Mouse (Mus musculus) neural tube, embryonic 11.5 days (tissue): Measurements from ENCODE around the gene Fzd7. TPM values are rescaled to one million over a fixed set of nuclear protein-coding genes. Genes with fewer than 3 reads are reported as not detected.

Experiments used
- ATAC-seq: fragments of 200-750 bp; cut with Nextera tagmentation; 2 replicates; pipeline ENCODE4 v1.8.0; 2017; ENCODE audit warnings: moderate number of reproducible peaks, mild to moderate bottlenecking, moderate TSS enrichment, moderate library complexity; ENCODE audit not compliant: insufficient read depth, low FRiP score, low TSS enrichment
- DNase-seq: peaks from one replicate; pipeline ENCODE4 v3.0.0-alpha.2; 2015; ENCODE audit warnings: low spot score
- H3K27ac ChIP-seq: fragments of 300-500 bp; sonication (generic); 2 replicates; pipeline ENCODE4 v1.5.1; 2014; ENCODE audit warnings: low read depth, mild to moderate bottlenecking, low read length
- H3K27me3 ChIP-seq: fragments of 300-500 bp; sonication (generic); 2 replicates; pipeline ENCODE4 v1.6.1; 2014; ENCODE audit warnings: mild to moderate bottlenecking, low read length, mixed read lengths; ENCODE audit not compliant: control insufficient read depth, insufficient read depth
- H3K36me3 ChIP-seq: fragments of 300-500 bp; sonication (generic); 2 replicates; pipeline ENCODE4 v1.6.1; 2014; ENCODE audit warnings: mild to moderate bottlenecking, low read length, moderate library complexity, mixed read lengths; ENCODE audit not compliant: control insufficient read depth, insufficient read depth
- H3K4me1 ChIP-seq: fragments of 300-500 bp; sonication (generic); 2 replicates; pipeline ENCODE4 v1.6.1; 2014; ENCODE audit warnings: low read length, mixed read lengths; ENCODE audit not compliant: control insufficient read depth, insufficient read depth
- H3K4me2 ChIP-seq: fragments of 300-500 bp; sonication (generic); 2 replicates; pipeline ENCODE4 v1.6.1; 2014; ENCODE audit warnings: low read depth, mild to moderate bottlenecking, moderate library complexity
- H3K4me3 ChIP-seq: fragments of 300-500 bp; sonication (generic); 2 replicates; pipeline ENCODE4 v1.5.1; 2014; ENCODE audit warnings: low read depth, low read length
- H3K9ac ChIP-seq: fragments of 300-500 bp; sonication (generic); 2 replicates; pipeline ENCODE4 v1.6.1; 2014; ENCODE audit warnings: mild to moderate bottlenecking, low read length
- H3K9me3 ChIP-seq: fragments of 300-500 bp; sonication (generic); 2 replicates; pipeline ENCODE4 v1.6.1; 2016; ENCODE audit warnings: low read length; ENCODE audit not compliant: control insufficient read depth
- WGBS: fragments of 180-500 bp; shearing (Covaris S2); extraction: QIAGEN DNeasy Blood & Tissue Kit; methylation state at CpG from one replicate; pipeline ENCODE4 v1.1.7; 2014; 5-methylcytosine and 5-hydroxymethylcytosine counted together
- polyA plus RNA-seq: library from polyadenylated mRNA; unstranded; fragments of >200 nt; fragmentation: Nextera tagmentation; extraction: Ambion mirVana; gene quantifications from 2 replicates; pipeline ENCODE4 v1.2.1, GENCODE M21; 2014

The Fzd7 gene
- polyA plus RNA-seq, result 16.9 and 17.6 TPM in 2 replicates

- Histone ChIP-seq H3K4me1 (peaks cover 18% of the 10 kb centered on the region), H3K4me3 (peak within 1 kb of the TSS; percentile 80), H3K9me3 (no peaks in the 10 kb centered on the region), H3K27me3 (no peaks in the 10 kb centered on the region), H3K9ac (peak within 1 kb of the TSS; percentile 77), H3K4me2 (peak within 1 kb of the TSS; percentile 93), H3K36me3 (no peaks in the 10 kb centered on the region), H3K27ac (peak within 1 kb of the TSS; percentile 84)
- WGBS, result 0% methylated on average over 35 of the region's 35 CpGs
- ATAC-seq (peak; percentile 15; the same call in 1 of the 2 replicates), DNase-seq (no peak)
These were observed at the start of gene Fzd7 for GRCm38 (mm10) chr1:59482331-59482695. Gene Fzd7 (plus strand): TSS chr1:59482424.

- H3K4me1 ChIP-seq, result peaks cover 5% of the 10 kb centered on the region
- no peak overlapping the region for H3K9ac ChIP-seq
- no peaks in the 10 kb centered on the region for H3K9me3 ChIP-seq
- ATAC-seq, result no peak
- H3K27ac ChIP-seq, result no peak overlapping the region
- no peaks in the 10 kb centered on the region for H3K27me3 ChIP-seq
- no peak for DNase-seq
- H3K4me2 ChIP-seq, result no peak overlapping the region
- 80% methylated on average over 6 of the region's 6 CpGs for WGBS
- H3K4me3 ChIP-seq, result no peak overlapping the region
- H3K36me3 ChIP-seq, result no peaks in the 10 kb centered on the region
These were observed 48.9 kb upstream of the Fzd7 start for GRCm38 (mm10) chr1:59433296-59433695.

- Histone ChIP-seq H3K4me1 (peaks cover 8% of the 10 kb centered on the region), H3K27me3 (no peaks in the 10 kb centered on the region), H3K27ac (no peak overlapping the region), H3K9me3 (no peaks in the 10 kb centered on the region), H3K4me3 (no peak overlapping the region), H3K4me2 (no peak overlapping the region), H3K9ac (no peak overlapping the region), H3K36me3 (no peaks in the 10 kb centered on the region)
- DNase-seq, result no peak
- no peak for ATAC-seq
- WGBS, result 81% methylated on average over 3 of the region's 3 CpGs
These were observed 48.2 kb upstream of the Fzd7 start for GRCm38 (mm10) chr1:59434071-59434470.

GRCm38 (mm10) chr1:59435270-59435669 is 47.0 kb upstream of the Fzd7 start:
- no peak for ATAC-seq
- Histone ChIP-seq H3K36me3 (no peaks in the 10 kb centered on the region), H3K4me3 (no peak overlapping the region), H3K9me3 (no peaks in the 10 kb centered on the region), H3K4me1 (peaks cover 11% of the 10 kb centered on the region), H3K9ac (no peak overlapping the region), H3K27me3 (no peaks in the 10 kb centered on the region), H3K27ac (no peak overlapping the region), H3K4me2 (no peak overlapping the region)
- 94% methylated on average over 5 of the region's 5 CpGs for WGBS
- DNase-seq, result no peak

GRCm38 (mm10) chr1:59436321-59436720 is 45.9 kb upstream of the Fzd7 start:
- DNase-seq (no peak), ATAC-seq (no peak)
- no peak overlapping the region for H3K27ac ChIP-seq
- no peaks in the 10 kb centered on the region for H3K36me3 ChIP-seq
- H3K9me3 ChIP-seq, result no peaks in the 10 kb centered on the region
- no peak overlapping the region for H3K4me3 ChIP-seq
- no peak overlapping the region for H3K9ac ChIP-seq
- 80% methylated on average over 3 of the region's 3 CpGs for WGBS
- peaks cover 11% of the 10 kb centered on the region for H3K4me1 ChIP-seq
- no peaks in the 10 kb centered on the region for H3K27me3 ChIP-seq
- no peak overlapping the region for H3K4me2 ChIP-seq

GRCm38 (mm10) chr1:59437927-59438326 is 44.3 kb upstream of the Fzd7 start:
- Histone ChIP-seq H3K27ac (0 out of 2 replicates have a peak overlapping the region, but pooled peaks have one; percentile 40), H3K9ac (no peak overlapping the region), H3K36me3 (no peaks in the 10 kb centered on the region), H3K4me2 (no peak overlapping the region), H3K4me3 (no peak overlapping the region), H3K4me1 (peaks cover 11% of the 10 kb centered on the region), H3K9me3 (no peaks in the 10 kb centered on the region), H3K27me3 (no peaks in the 10 kb centered on the region)
- ATAC-seq (peak; percentile 31), DNase-seq (peak; percentile 45)
- 5% methylated on average over 3 of the region's 3 CpGs for WGBS

- Histone ChIP-seq H3K4me1 (peaks cover 11% of the 10 kb centered on the region), H3K4me2 (no peak overlapping the region), H3K9me3 (no peaks in the 10 kb centered on the region), H3K4me3 (no peak overlapping the region), H3K36me3 (no peaks in the 10 kb centered on the region), H3K27me3 (no peaks in the 10 kb centered on the region), H3K27ac (0 out of 2 replicates have a peak overlapping the region, but pooled peaks have one; percentile 40), H3K9ac (no peak overlapping the region)
- ATAC-seq (peak; percentile 9; the same call in 1 of the 2 replicates), DNase-seq (no peak)
- 33% methylated on average over 4 of the region's 4 CpGs for WGBS
These were observed 43.9 kb upstream of the Fzd7 start for GRCm38 (mm10) chr1:59438330-59438729.

GRCm38 (mm10) chr1:59439252-59439651 is 43.0 kb upstream of the Fzd7 start:
- Histone ChIP-seq H3K4me2 (no peak overlapping the region), H3K4me3 (no peak overlapping the region), H3K4me1 (peaks cover 11% of the 10 kb centered on the region), H3K9ac (no peak overlapping the region), H3K9me3 (no peaks in the 10 kb centered on the region), H3K27ac (no peak overlapping the region), H3K36me3 (no peaks in the 10 kb centered on the region), H3K27me3 (no peaks in the 10 kb centered on the region)
- DNase-seq (no peak), ATAC-seq (no peak)
- WGBS, result 66% methylated on average over 2 of the region's 2 CpGs

GRCm38 (mm10) chr1:59439941-59440340 is 42.3 kb upstream of the Fzd7 start:
- Histone ChIP-seq H3K4me1 (peaks cover 11% of the 10 kb centered on the region), H3K27ac (no peak overlapping the region), H3K27me3 (no peaks in the 10 kb centered on the region), H3K36me3 (no peaks in the 10 kb centered on the region), H3K9ac (no peak overlapping the region), H3K4me3 (no peak overlapping the region), H3K4me2 (no peak overlapping the region), H3K9me3 (no peaks in the 10 kb centered on the region)
- ATAC-seq (no peak), DNase-seq (no peak)
- WGBS, result 76% methylated on average over 1 of the region's 1 CpGs
